Mouse (Mus musculus) right cerebral cortex, postnatal 14 days (tissue): ENCODE measurements around the gene Raph1.
"Not testable (repeated sequence)": the region's sequence is repeated elsewhere in the genome, so short reads cannot be mapped to it uniquely, and the experiment has no call there.

Source experiments
- DNase-seq: peaks from one replicate; pipeline ENCODE4 v3.0.0; 2022

Raph1 gene

GRCm38 (mm10) chr1:60565270-60565920, 1.5 kb downstream of the Raph1 start:
- DNase-seq, result no peak

- no peak for DNase-seq
These were observed 2.2 kb downstream of the Raph1 start for GRCm38 (mm10) chr1:60564691-60565090.

- DNase-seq, result no peak
These were observed 3.9 kb downstream of the Raph1 start for GRCm38 (mm10) chr1:60563021-60563420.

- DNase-seq, result no peak
These were observed 23.2 kb downstream of the Raph1 start for GRCm38 (mm10) chr1:60543681-60544080.

GRCm38 (mm10) chr1:60539272-60539671, 27.6 kb downstream of the Raph1 start:
- no peak for DNase-seq

- DNase-seq, result peak; percentile 15
These were observed 32.0 kb downstream of the Raph1 start for GRCm38 (mm10) chr1:60534932-60535331.

- no peak for DNase-seq
These were observed 36.3 kb downstream of the Raph1 start for GRCm38 (mm10) chr1:60530636-60531035.

- DNase-seq, result no peak
These were observed 36.8 kb downstream of the Raph1 start for GRCm38 (mm10) chr1:60530107-60530506.

- no peak for DNase-seq
These were observed 56.3 kb downstream of the Raph1 start for GRCm38 (mm10) chr1:60510584-60510983.

GRCm38 (mm10) chr1:60503456-60503855, 63.4 kb downstream of the Raph1 start:
- no peak for DNase-seq

- no peak for DNase-seq
These were observed 73.5 kb downstream of the Raph1 start for GRCm38 (mm10) chr1:60493421-60493820.

GRCm38 (mm10) chr1:60492404-60492803, 74.5 kb downstream of the Raph1 start:
- DNase-seq, result no peak

GRCm38 (mm10) chr1:60490510-60490909, 76.4 kb downstream of the Raph1 start:
- DNase-seq, result no peak

GRCm38 (mm10) chr1:60489660-60490059, 77.2 kb downstream of the Raph1 start:
- no peak for DNase-seq

- DNase-seq, result no peak
These were observed 78.3 kb downstream of the Raph1 start for GRCm38 (mm10) chr1:60488635-60489034.

GRCm38 (mm10) chr1:60485649-60486048, 81.3 kb downstream of the Raph1 start:
- no peak for DNase-seq

- no peak for DNase-seq
These were observed 84.0 kb downstream of the Raph1 start for GRCm38 (mm10) chr1:60482881-60483280.

GRCm38 (mm10) chr1:60481561-60481960, 85.3 kb downstream of the Raph1 start:
- DNase-seq, result no peak

- no peak for DNase-seq
These were observed 96.4 kb downstream of the Raph1 start for GRCm38 (mm10) chr1:60470541-60470940.

GRCm38 (mm10) chr1:60469491-60469890, 97.4 kb downstream of the Raph1 start:
- DNase-seq, result no peak

GRCm38 (mm10) chr1:60460623-60461022, 106.3 kb downstream of the Raph1 start:
- no peak for DNase-seq

- no peak for DNase-seq
These were observed 117.0 kb downstream of the Raph1 start for GRCm38 (mm10) chr1:60449896-60450295.

GRCm38 (mm10) chr1:60447067-60447466, 119.8 kb downstream of the Raph1 start:
- DNase-seq, result no peak

GRCm38 (mm10) chr1:60441438-60441837, 125.5 kb downstream of the Raph1 start:
- DNase-seq, result not testable (repeated sequence)

GRCm38 (mm10) chr1:60432497-60432896, 134.4 kb downstream of the Raph1 start:
- DNase-seq, result no peak
